Mouse (Mus musculus) cerebellum, postnatal 4 days (tissue): ENCODE data around the gene Usp47.

Experiments used
- DNase-seq, 2 experiments: peaks; one replicate each; pipeline ENCODE4 v3.0.0; 2022; ENCODE audit warnings: low spot score in 2 of 2, mixed read lengths in 1 of 2

Gene Usp47

DNA sequence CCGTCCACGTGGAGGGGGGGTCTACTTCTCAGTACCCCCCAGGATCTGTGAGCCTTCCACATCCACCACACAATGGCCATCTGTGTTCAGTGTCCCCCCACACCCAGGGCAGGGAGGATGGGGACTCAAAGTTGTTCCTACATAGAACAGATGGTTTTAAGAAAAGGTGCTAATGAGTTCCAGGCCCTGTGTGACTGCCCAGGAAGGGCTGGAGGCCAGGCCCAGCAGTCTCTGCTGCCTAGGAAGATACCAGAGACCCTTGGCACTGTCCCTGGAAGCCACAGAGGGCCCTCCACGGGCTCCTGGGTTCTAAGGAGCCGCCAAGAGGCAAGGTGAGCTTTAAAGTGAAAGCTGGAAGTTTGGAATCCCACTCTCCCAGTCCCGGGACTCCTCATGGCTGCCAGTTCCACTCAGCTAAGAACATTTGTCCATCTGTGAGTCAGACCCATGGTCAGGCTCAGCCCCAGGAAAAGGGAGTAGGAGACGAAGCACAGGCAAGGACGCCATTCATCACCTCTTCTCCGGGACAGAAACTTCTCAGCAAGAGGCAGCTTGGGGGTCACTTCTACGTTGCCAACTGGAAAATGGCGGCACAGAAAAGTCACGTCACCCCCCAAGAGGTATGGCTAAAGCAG lies 98.7 kb downstream of the Usp47 start:
- no peak for DNase-seq

DNA sequence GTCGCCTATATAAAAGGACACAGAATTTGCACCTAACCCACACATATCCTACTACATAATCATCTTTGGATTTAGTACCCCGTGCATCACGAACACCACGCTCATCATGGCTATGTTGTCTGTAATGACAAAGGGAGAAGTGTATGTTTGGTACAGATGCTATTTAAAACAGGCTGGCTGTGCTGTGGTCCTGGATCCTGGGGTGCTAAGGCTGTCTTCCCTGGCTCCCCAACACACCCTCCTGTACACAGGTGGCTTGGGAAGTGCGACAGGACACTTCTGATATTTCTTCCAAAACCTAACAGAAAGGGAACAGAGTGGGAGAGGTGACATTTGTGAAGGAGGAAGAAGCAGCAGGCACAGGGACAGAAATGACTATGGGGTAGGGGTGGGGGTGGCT lies 100.3 kb downstream of the Usp47 start:
- no peak for DNase-seq

DNA sequence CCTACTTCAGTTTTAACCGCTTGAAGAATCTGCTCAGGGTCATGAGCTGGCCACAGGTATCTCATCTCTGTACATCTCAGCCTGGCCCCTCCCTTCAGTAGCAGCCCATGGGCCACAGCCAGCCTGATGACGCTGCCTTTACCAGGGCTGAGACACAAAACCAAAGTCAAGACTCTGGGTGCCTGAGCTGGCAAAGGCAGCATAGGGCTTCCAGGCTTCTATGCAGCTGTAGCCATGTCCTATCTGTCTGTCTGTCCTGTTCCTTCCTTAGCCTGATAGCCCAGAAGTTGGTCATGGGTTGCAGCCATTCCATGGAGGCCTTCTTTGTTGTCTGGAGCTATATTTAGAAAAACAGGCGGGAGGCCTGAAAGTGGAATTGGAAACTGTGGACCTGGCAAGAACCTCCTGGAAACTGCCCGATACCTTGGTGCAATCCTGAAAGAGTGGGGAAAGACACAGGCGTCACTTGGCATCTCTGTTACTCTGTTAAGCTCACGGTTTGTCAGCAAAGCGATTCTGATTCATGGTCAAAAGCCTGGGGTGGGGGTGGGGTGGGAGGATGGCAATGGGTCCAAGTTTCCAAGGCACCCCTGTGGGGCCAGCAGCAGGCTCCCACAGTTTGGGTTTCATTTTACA lies 102.4 kb downstream of the Usp47 start:
- DNase-seq: no peak

DNA sequence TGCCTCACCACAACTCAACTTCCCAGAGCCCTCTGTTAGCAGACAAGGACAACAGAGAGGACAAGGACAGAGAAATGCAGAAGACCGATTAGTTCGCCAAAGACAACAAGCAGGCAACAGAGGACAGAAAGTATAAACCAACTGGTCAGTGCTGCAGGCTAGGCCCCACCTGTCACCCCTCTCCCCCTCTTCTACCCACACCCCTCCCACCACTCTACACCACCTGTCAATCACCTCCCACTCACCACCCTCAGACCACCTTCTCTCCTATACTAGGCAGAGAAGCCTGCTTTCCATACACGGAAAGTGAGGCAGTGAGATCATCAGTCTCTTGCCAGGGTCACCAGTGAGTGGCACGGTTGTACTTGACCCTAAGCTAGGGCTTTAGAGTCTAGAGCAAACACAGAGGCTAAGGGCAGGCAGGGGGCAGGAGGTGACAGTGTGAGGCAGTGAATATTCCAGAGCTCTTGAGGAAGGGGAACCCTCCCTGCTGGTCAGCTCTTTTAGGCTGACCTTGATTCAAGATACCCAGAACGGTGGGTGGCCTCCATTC lies 103.9 kb downstream of the Usp47 start:
- DNase-seq: no peak

GRCm38 (mm10) chr7:112127954-112128353 lies 104.7 kb downstream of the Usp47 start:
- DNase-seq: no peak

DNA sequence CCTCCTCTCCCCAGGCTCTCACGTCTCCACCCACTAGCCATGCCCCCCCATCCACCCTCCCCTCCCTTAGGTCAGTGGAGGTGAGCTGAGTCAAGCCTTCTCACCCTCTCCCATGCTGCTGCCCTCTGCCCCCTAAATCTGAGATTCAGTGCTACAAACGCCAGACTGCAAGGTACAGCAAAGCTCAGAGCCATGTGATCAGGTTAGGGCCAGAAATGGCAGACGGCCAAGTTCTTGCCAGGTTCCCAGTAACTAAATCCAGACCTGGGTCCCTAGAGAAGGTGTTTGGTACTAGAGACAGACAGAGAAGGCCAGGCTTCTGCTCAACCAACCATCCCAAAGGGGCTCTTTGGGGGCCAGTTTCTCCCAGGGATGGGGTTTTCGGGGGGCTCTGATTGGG lies 105.5 kb downstream of the Usp47 start:
- DNase-seq: no peak

DNA sequence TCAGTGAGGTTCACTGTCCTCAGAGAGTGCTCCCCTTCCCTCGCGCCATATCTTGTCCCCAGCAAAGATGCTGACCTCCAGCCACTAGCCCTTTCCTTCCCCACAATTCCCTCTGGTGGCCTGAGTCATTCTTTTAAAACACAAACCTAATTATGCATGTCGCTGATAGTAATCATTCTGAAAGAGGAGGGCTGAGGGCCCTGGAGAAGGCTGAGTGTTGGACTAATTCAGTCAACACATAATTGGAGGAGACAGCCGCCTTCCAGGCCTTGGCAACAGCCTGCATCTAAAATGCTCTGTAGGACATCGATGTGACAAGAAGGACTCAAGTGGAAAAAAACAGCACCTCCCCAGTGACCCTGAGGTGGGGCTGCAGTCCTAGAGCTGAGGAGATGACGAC lies 106.5 kb downstream of the Usp47 start:
- DNase-seq: peak in 1 of 2 experiments; percentile 38

- DNase-seq: no peak
Measured at GRCm38 (mm10) chr7:112130660-112131059, 107.4 kb downstream of the Usp47 start.

DNA sequence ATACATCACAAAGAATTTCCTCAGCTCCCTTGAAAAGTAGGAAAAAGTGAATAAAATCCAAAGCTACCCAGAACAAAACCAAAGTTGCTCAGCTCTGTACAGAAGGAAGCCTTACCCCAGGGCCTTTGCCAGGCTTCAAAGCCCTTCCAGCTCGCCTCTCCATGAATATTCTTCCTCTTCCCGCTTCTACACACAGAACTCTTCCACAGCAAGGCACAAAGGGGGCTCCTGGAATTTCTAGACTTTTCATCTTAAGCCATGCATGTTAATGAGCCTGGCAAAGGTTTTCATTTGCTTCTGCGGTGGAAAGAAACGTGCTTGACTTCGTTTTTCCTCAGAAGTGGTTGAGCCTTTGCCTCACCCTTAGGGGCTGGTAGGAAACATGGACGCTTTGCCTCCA lies 108.7 kb downstream of the Usp47 start:
- DNase-seq: no peak

- no peak for DNase-seq
Measured at GRCm38 (mm10) chr7:112133277-112133676, 110.0 kb downstream of the Usp47 start.

DNA sequence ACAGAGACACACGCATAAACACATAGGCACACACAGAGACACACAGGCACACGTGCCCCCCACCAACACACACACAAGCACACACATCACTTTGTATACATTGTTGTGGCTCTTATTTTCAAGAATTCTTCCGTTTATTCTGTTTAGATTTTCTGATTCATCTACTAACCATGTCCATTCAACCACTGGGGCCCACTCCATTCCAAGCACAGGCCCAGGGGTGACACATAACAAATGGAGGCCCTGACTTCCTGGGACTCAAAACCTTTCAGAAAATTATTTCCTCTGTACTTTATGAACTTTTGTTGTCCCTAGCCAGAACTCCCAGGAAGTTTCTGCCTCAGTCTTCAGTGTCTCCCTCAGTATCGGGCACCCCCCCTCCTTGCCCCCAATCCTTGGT lies 111.9 kb downstream of the Usp47 start:
- no peak for DNase-seq

GRCm38 (mm10) chr7:112136537-112136936 lies 113.2 kb downstream of the Usp47 start:
- no peak for DNase-seq

GRCm38 (mm10) chr7:112138168-112138508 lies 114.8 kb downstream of the Usp47 start:
- no peak for DNase-seq

DNA sequence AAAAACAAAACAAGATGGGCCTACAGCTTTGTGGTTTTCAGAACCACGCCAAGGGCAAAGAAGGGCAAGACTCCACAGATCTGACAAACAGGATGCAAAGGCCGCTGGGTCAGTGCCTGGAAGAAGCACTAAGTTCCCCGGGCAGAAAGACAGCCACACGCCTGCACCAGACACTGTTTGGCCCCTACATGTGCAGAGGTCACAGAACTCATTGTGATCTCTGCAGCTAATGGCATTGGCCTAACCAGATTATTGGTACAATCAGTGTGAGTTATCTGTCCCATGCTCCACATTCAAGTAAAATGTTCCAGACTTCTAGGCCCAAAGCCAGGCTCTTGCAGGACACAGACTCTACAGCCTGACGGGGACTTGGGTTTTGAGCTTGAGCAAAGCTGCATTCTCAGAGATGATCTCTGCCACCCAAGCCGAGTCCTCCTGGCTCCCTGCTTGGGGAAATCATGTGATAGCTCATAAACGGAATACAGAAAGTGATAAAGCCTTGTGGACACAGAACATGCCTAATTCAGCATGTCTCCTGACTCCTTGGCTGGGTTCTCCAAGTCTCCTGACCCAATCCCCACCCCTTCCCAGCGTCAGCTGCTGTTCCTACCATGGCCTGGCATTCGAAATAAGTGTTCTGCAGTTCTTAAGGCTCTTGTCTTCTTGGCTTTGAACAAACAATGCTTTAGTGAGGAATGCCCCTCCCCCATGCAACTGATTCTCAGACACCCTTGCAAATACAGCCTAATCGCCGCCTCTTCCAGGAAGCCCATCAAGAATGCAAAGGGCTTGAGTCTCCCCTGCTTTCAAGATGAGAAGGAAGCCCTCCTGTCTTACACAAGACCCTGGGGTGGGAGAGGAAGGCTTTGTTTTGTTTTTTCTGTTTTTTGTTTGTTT lies 115.5 kb downstream of the Usp47 start:
- DNase-seq: no peak

DNA sequence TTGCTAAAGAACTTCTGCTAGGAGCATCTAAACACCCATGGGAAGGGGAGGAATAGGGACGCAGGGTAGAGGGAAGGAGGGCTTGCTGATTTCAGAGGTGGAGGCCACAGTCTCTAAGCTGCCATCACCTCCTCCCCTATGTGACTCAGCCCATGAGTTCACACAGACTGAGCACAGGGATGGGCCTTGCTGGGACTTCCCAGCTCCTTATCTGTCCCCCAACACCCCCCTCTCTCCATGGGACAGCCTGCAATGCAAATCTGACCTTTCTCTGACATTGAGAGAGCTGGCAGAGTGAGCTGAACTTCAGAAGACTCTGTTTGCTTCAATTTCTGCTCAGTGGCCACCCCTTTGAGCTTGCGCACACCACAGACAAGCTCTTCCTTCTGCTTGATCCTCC lies 117.4 kb downstream of the Usp47 start:
- no peak for DNase-seq

DNA sequence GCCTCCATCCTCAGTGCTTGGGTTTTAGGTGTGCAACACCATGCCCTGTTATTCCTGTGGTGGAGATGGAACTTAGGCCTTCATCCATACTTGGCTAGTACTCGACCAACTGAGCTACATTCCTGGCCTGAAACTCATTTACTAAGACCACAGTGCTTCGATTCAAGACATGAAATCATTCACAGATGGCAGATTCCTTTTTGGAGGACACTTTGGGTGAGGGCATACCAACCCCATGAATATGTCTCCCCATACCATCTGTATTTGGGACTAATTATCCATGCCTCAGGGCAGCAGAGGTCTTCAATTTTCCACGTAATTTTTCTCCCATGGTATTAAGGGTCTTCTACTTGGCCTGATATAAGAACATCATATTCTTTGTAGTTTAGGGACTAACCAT lies 119.3 kb downstream of the Usp47 start:
- no peak for DNase-seq

DNA sequence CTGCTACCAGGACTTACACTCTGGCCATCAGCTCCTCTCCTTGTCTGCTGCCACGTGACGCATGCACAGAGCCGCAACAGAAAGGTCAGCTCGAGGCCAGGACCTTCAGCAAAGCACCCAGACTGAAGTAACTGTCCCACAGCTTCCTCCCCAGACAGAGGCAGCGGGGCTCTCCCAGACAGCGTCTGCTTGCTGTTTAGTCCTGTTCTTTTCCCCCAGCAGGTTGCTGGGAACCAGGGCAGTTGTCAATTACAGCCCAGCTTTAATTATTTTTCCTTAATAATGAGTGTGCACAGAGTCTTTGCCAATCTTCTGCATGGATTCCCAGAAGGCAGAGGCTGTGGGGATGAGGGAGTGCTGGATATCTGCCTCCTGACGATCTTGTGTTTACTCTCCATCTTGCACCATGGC lies 119.8 kb downstream of the Usp47 start:
- no peak for DNase-seq

DNA sequence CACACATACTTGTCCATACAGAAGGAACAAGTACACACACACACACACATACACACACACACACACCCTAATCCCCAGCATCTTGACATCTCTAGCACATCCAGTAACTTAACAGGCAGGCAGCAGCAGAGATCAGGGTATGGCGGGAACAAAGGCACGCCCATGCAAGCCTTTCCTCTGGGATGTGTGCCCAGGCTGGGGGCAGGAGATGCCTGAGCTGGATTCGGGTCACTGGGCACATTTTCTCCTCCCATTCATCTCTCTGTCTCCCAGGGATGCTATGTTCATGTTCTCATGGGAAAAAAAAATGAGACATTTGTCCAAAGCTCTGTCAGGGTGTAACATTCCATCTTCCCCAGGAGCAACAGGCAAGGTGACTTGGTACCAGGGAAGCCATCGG lies 120.7 kb downstream of the Usp47 start:
- no peak for DNase-seq

GRCm38 (mm10) chr7:112144646-112145179 lies 121.4 kb downstream of the Usp47 start:
- DNase-seq: no peak

GRCm38 (mm10) chr7:112147979-112148378 lies 124.7 kb downstream of the Usp47 start:
- no peak for DNase-seq

DNA sequence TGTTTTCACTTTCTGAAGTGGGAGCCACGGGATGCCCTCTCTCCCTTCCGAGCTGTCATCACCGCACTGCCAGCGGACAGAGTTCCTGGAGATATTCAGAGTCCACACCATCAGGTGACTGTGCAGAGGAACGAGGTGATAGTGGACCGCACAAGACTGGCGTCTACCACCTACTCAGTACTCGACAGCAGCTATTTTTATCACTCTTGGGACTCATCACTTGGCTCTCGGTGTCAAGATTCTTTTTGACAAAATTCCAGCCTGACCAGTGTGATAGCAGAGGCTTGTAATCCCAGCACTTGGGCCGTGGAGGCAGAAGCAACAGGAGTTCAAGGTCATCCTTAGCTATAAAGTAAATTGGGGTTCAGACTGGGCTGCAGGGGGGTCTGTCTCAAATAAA lies 125.8 kb downstream of the Usp47 start:
- DNase-seq: no peak

GRCm38 (mm10) chr7:112154445-112154844 lies 131.1 kb downstream of the Usp47 start:
- DNase-seq: no peak
